Mouse (Mus musculus): ENCODE measurements around the gene Atp6v1a. TPM values are rescaled to one million over a fixed set of nuclear protein-coding genes. Genes with fewer than 3 reads are reported as not detected.
A peak's percentile ranks its signal among the peaks of the same experiment; 100 is the strongest.

Gene Atp6v1a
- 102 and 112 TPM in 2 replicates for total RNA-seq (2021)
- long read RNA-seq, experiment 1, full-length matches to known transcripts: 112 of 139 reads
- long read RNA-seq, experiment 1, partial matches to known transcripts: 20 of 139 reads
- long read RNA-seq, experiment 1, other reads (novel, unspliced or antisense): 7 of 139 reads
- long read RNA-seq, experiment 2, full-length matches to known transcripts: 60 of 79 reads
- long read RNA-seq, experiment 2, partial matches to known transcripts: 11 of 79 reads
- long read RNA-seq, experiment 2, other reads (novel, unspliced or antisense): 8 of 79 reads

GRCm38 (mm10) chr16:44139536-44140185 lies at the start of gene Atp6v1a, which contains the start of gene Naa50:
Gene Atp6v1a, minus strand, starts transcription at chr16:44139705.
Gene Naa50, plus strand, starts transcription at chr16:44139830.
- peak; percentile 95 for DNase-seq

GRCm38 (mm10) chr16:44188766-44189165 lies 49.3 kb upstream of the Atp6v1a start:
- DNase-seq: no peak

GRCm38 (mm10) chr16:44187172-44187571 lies 47.7 kb upstream of the Atp6v1a start:
- DNase-seq: no peak

GRCm38 (mm10) chr16:44184769-44185168 lies 45.3 kb upstream of the Atp6v1a start:
- DNase-seq: no peak

DNA sequence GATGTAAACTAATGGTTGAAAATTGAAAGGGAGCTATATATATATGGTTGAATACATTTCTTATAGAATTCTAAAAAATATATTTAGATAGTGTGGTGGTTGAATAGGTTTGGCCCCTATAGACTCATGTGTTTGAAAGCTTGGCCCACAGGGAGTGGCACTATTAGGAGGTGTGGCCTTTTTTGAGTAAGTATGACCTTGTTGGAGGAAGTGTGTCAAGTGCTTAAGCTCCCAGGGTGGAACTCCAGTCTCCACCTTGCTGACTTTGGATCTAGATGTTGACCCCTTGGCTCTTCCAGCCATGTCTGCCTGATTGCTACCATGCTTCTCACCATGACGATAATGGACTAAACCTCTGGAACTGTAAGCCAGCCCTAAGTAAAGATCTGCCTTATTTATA lies 43.1 kb upstream of the Atp6v1a start:
- no peak for DNase-seq

- no peak for DNase-seq
Measured at GRCm38 (mm10) chr16:44178555-44178954, 39.0 kb upstream of the Atp6v1a start.

DNA sequence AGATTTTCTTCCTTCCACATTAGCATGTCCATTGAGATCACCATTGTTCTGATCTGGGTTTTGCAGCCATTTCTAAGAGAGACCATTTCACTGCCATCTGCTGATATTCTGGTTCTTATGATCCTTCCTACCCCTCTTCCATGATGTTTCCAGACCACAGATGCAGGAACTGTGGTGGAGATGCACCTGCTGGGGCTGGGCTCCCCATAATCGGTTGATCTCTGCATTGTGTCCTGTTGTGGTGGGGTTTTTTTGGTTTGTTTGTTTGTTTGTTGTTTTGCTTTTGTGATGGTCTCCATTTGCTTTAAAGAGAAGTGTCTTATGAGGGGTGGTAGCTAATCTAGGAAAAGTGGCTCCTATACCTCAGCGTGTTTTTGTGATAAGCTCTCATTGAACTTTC lies 37.0 kb upstream of the Atp6v1a start:
- no peak for DNase-seq

GRCm38 (mm10) chr16:44175001-44175400 lies 35.5 kb upstream of the Atp6v1a start:
- no peak for DNase-seq

- no peak for DNase-seq
Measured at GRCm38 (mm10) chr16:44173966-44174530, 34.5 kb upstream of the Atp6v1a start.

GRCm38 (mm10) chr16:44173155-44173941 lies 33.8 kb upstream of the Atp6v1a start, which contains the start of gene Usf3:
Gene Usf3, plus strand, starts transcription at chr16:44173246.
- peak; percentile 79 for DNase-seq

- peak; percentile 100 for DNase-seq
Measured at GRCm38 (mm10) chr16:44172297-44173154, 33.0 kb upstream of the Atp6v1a start.

GRCm38 (mm10) chr16:44168990-44169389 lies 29.5 kb upstream of the Atp6v1a start:
- no peak for DNase-seq

DNA sequence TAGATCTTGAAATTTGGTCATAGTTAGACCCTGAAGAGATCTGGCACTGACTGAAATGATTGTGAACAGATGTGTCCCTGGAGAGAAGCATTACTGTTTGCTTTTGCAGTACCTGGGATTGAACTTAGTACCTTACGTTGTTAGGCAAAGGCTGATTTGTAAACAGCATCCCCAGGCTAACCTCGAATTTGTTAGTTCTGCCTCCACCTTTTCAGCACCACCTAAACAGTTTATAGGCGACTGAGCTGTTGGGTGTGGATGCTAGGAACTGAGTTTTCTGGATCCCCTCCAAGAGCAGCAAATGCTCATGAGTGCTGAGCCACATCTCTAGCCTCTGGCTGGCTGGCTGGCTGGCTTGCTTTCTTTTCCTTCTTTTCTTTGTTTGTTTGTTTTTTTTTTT lies 25.7 kb upstream of the Atp6v1a start:
- DNase-seq: no peak

GRCm38 (mm10) chr16:44163831-44164230 lies 24.3 kb upstream of the Atp6v1a start:
- DNase-seq: no peak

- DNase-seq: no peak
Measured at GRCm38 (mm10) chr16:44159325-44159724, 19.8 kb upstream of the Atp6v1a start.

DNA sequence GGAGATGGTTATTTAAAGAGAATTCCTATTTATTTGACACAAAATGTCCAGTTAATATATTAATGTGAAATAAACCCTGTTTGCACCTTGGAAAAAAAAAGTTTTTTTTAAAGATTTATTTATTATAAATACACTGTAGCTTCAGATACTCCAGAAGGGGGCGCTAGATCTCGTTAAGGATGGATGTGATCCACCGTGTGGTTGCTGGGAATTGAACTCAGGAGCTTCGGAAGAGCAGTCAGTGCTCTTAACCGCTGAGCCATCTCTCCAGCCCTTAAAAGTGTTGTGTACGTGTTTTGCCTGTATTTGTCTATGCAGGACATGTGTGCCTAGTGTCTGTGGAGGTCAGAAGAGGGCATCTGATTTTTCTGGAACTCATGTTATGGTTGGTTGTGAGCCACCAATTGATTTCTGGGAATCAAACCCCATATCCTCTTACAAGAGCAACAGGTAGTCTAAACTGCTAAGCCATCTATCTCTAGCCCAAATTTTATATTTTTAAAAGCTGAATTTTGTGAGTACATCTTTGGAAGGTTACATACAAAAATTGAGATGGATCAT lies 15.1 kb upstream of the Atp6v1a start:
- no peak for DNase-seq

- DNase-seq: no peak
Measured at GRCm38 (mm10) chr16:44149002-44149767, 9.7 kb upstream of the Atp6v1a start.

- no peak for DNase-seq
Measured at GRCm38 (mm10) chr16:44141483-44141882, 2.0 kb upstream of the Atp6v1a start.

- DNase-seq: peak; percentile 91
Measured at GRCm38 (mm10) chr16:44140186-44140787, 782 bp upstream of the Atp6v1a start.

DNA sequence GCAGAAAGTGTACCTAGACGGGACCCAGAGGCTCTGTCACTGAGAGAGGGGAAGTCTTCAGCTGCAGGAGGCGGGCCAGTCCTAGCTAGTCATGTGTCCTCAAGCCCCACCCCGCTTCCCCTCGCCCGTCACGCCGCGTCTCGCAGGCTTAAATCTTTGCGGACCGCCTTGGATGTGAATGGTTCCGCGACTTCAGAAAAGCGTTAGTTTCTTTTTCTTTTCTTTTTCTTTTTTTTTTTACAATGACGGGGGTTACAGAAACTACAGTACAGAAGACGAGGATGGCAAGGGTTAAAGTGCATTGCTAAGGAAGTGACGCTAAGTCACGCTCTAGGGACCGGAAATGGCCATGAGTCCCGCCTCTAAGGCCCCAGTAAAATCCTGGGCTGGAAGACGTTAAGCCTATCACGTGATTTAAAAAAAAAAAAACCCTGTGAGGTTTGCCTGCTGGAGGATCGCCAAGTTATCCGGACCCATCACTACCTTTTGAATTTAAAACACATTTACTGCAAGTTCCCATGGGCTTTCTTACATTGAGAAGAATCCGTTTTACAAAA lies 448 bp downstream of the Atp6v1a start:
- peak; percentile 89 for DNase-seq
